Mouse (Mus musculus) monocyte, adult 2 months (primary cell): ENCODE data around the gene Cerk.
"Not testable (repeated sequence)": the region's sequence is repeated elsewhere in the genome, so short reads cannot be mapped to it uniquely, and the experiment has no call there.

ENCODE experiments used
- DNase-seq, 2 experiments: peaks; one replicate each; pipeline ENCODE4 v3.0.0; 2022; ENCODE audit warnings: low spot score in 2 of 2, low read depth in 1 of 2

Gene Cerk

GRCm38 (mm10) chr15:86183484-86183883, 2.5 kb downstream of the Cerk start:
- no peak for DNase-seq

- DNase-seq: peak in 1 of 2 experiments; percentile 69
These were observed 3.3 kb downstream of the Cerk start for GRCm38 (mm10) chr15:86182646-86183045.

- no peak for DNase-seq
These were observed 4.0 kb downstream of the Cerk start for GRCm38 (mm10) chr15:86181941-86182439.

GRCm38 (mm10) chr15:86181321-86181720, 4.6 kb downstream of the Cerk start:
- not testable (repeated sequence) for DNase-seq

GRCm38 (mm10) chr15:86180427-86180826, 5.5 kb downstream of the Cerk start:
- no peak for DNase-seq

- no peak for DNase-seq
These were observed 7.3 kb downstream of the Cerk start for GRCm38 (mm10) chr15:86178594-86178993.

- DNase-seq: not testable (repeated sequence)
These were observed 8.2 kb downstream of the Cerk start for GRCm38 (mm10) chr15:86177703-86178251.

GRCm38 (mm10) chr15:86176771-86177702, 8.9 kb downstream of the Cerk start:
- no peak for DNase-seq

GRCm38 (mm10) chr15:86176166-86176565, 9.8 kb downstream of the Cerk start:
- DNase-seq: no peak

GRCm38 (mm10) chr15:86175253-86176050, 10.5 kb downstream of the Cerk start:
- DNase-seq: no peak

- DNase-seq: no peak
These were observed 12.6 kb downstream of the Cerk start for GRCm38 (mm10) chr15:86173136-86173985.

GRCm38 (mm10) chr15:86172526-86172925, 13.4 kb downstream of the Cerk start:
- DNase-seq: no peak

- DNase-seq: no peak
These were observed 13.8 kb downstream of the Cerk start for GRCm38 (mm10) chr15:86172124-86172523.

GRCm38 (mm10) chr15:86171316-86171715, 14.6 kb downstream of the Cerk start:
- no peak for DNase-seq

GRCm38 (mm10) chr15:86169817-86170110, 16.2 kb downstream of the Cerk start:
- DNase-seq: no peak

- DNase-seq: no peak
These were observed 16.8 kb downstream of the Cerk start for GRCm38 (mm10) chr15:86168941-86169816.

- DNase-seq: no peak
These were observed 17.5 kb downstream of the Cerk start for GRCm38 (mm10) chr15:86168505-86168867.

GRCm38 (mm10) chr15:86167787-86168504, 18.0 kb downstream of the Cerk start:
- DNase-seq: no peak

GRCm38 (mm10) chr15:86167032-86167655, 18.8 kb downstream of the Cerk start:
- no peak for DNase-seq
